Mouse (Mus musculus) cerebellum, adult 2 months (tissue): ENCODE measurements at regions not wholly inside any gene's neighbourhood (a gene's known extent, or its start where the extent isn't known, plus 50 kb on each side); places are given as distances from the start of the nearest gene placed in this dataset.
"Not testable (repeated sequence)": the region's sequence is repeated elsewhere in the genome, so short reads cannot be mapped to it uniquely, and the experiment has no call there.

ENCODE experiments used
- DNase-seq, 2 experiments: peaks; one replicate each; pipeline ENCODE4 v3.0.0; 2021
- H3K27ac ChIP-seq: fragments of 200-500 bp; 2 replicates; pipeline ENCODE4 v1.5.1; 2012; ENCODE audit warnings: low read length, control low read depth, inconsistent platforms; ENCODE audit not compliant: insufficient read depth
- H3K27me3 ChIP-seq: fragments of 200-500 bp; 2 replicates; pipeline ENCODE4 v1.6.1; 2012; ENCODE audit warnings: inconsistent platforms, mild to moderate bottlenecking, low read length, moderate library complexity; ENCODE audit not compliant: control insufficient read depth, insufficient read depth
- H3K4me1 ChIP-seq: fragments of 200-500 bp; 2 replicates; pipeline ENCODE4 v1.6.1; 2011; ENCODE audit warnings: low read length; ENCODE audit not compliant: control insufficient read depth, insufficient read depth
- H3K4me3 ChIP-seq: fragments of 200-500 bp; replicated peaks from 2 replicates; pipeline ENCODE3; 2011; ENCODE audit warnings: mild to moderate bottlenecking, low read depth, low read length, control low read depth; ENCODE audit not compliant: insufficient read depth
- CTCF ChIP-seq: fragments of 200-500 bp; IDR thresholded peaks from 2 replicates; pipeline ENCODE4 v1.5.1; 2011; ENCODE audit warnings: low read depth, mild to moderate bottlenecking, control low read depth, low read length, moderate library complexity, borderline replicate concordance; ENCODE audit not compliant: insufficient read depth
- POLR2A ChIP-seq: fragments of 200-500 bp; IDR thresholded peaks from 2 replicates; pipeline ENCODE4 v1.6.1; 2011; ENCODE audit warnings: low read length, control low read depth, borderline replicate concordance; ENCODE audit not compliant: insufficient read depth
- WGBS: fragments of 180-500 bp; shearing (Covaris S2); methylation state at CpG from one replicate; pipeline ENCODE4 v1.1.7; 2018; 5-methylcytosine and 5-hydroxymethylcytosine counted together

DNA sequence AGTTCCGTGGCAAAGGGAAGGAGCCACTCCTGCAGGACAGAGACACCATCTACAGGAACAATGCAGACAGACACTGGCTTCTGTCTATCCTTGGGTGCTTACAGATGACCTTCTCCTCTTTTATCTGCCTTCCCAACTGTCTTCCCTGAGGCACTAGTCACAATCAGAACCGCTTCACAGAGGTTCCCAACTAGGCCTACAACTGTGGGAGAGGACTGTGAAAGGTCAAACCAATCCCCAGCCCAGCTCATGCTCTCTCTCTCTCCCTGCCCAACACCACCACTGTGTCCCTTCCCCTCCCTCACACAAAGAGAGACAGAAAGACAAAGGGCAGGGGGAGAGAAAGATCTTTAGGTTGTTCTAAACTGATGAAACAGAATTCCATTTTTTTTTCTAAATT is 61.3 kb downstream of the Tmem17 start:
- TF ChIP-seq POLR2A = no peak
- no peak for TF ChIP-seq CTCF
- H3K27ac ChIP-seq = no peak overlapping the region
- H3K4me3 ChIP-seq = no peak overlapping the region
- DNase-seq = no peak
- H3K27me3 ChIP-seq = no peaks in the 10 kb centered on the region; the same call in 1 of the 2 replicates
- WGBS = 83% methylated on average over 2 of the region's 2 CpGs
- no peaks in the 10 kb centered on the region for H3K4me1 ChIP-seq

DNA sequence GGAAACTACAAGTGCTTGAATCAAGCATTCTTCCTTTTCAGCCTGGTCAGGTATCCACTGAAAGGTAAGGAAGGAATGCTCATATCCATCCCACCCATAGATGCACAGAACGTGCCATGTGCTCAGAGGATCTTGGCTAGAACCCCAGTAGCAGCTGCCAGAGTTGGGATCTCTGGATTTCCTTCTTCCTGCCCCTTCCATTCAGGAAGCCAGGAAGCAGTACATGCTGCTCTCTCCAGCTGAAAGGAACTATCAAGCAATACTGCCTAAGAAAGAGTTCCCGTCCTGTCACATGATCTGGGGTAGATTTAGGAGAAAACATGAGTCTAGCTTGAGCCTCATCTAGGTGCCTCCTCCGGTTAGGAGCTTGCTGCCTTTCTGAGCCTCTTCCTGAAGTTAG is 61.9 kb downstream of the Tmem17 start:
- no peak for TF ChIP-seq POLR2A
- no peak for TF ChIP-seq CTCF
- no peak overlapping the region for H3K4me3 ChIP-seq
- no peak overlapping the region for H3K27ac ChIP-seq
- H3K27me3 ChIP-seq = no peaks in the 10 kb centered on the region; the same call in 1 of the 2 replicates
- 67% methylated on average over 3 of the region's 3 CpGs for WGBS
- no peaks in the 10 kb centered on the region for H3K4me1 ChIP-seq
- DNase-seq = no peak

- 97% methylated on average over 2 of the region's 2 CpGs for WGBS
- no peak for DNase-seq
- TF ChIP-seq POLR2A (no peak), CTCF (no peak)
- no peak overlapping the region for H3K27ac ChIP-seq
- no peak overlapping the region for H3K4me3 ChIP-seq
- H3K27me3 ChIP-seq = no peaks in the 10 kb centered on the region; the same call in 1 of the 2 replicates
- no peaks in the 10 kb centered on the region for H3K4me1 ChIP-seq
Observed at GRCm38 (mm10) chr11:22574506-22574905, 62.6 kb downstream of the Tmem17 start.

DNA sequence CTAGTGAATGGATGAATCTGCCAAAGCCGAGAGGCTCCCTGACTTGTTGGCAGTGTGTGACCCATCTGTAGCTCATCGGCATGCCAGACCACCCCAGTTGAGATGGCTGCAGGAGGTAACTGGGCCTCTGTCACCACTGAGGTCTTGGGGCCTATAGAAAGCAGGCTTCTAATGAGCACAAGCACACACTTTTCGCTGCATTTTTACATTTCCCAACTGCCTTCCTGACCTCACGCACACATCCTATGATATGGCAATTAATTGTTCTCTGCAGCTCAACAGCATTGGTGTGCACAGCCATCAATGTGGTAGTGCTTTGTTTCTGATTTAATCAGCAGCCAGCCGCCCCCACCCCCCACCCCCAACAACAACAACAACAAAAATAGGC is 72.2 kb downstream of the Tmem17 start:
- WGBS = 8% methylated on average over 5 of the region's 5 CpGs
- TF ChIP-seq POLR2A = no peak
- TF ChIP-seq CTCF = no peak
- Histone ChIP-seq H3K4me1 (peaks cover 3% of the 10 kb centered on the region; the same call in 1 of the 2 replicates), H3K27me3 (no peaks in the 10 kb centered on the region), H3K4me3 (no peak overlapping the region), H3K27ac (no peak overlapping the region)
- DNase-seq = no peak

DNA sequence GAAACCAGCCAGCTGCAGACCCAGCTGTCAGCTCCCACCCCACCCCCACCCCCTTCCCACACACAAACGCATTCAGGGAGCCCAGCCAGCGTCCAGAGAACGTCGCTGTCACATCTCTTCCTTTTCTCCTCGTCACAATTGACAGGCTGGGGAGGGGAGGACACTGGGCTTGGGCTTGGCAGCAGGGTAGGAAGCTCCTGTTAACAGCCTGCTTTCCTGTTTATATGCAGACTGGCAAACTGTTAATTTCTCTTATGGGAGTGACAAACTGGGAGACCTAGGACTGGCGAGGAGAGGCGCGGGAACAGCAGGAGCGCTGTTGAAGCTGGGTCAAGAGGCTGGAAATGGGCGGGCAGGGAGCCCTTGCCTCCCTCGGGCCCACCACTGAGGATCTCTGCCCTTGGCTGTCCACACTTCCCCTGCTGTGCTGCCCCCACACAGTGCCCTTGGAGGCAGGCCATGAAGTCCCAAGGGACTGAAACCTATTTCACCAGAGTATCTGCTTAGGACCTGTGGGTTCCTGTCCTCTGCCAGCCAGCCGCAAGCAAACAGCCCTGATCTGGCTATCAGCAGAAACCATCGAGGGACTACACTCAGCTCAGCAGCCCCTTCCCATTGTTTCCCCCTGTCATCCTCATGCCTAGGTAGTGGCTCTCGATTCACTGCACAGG is 72.7 kb downstream of the Tmem17 start:
- Histone ChIP-seq H3K4me3 (no peak overlapping the region), H3K27ac (no peak overlapping the region), H3K27me3 (no peaks in the 10 kb centered on the region), H3K4me1 (peaks cover 3% of the 10 kb centered on the region; the same call in 1 of the 2 replicates)
- WGBS = 8% methylated on average over 14 of the region's 14 CpGs
- DNase-seq = peak; percentile 23 to 31
- TF ChIP-seq CTCF = no peak
- no peak for TF ChIP-seq POLR2A

DNA sequence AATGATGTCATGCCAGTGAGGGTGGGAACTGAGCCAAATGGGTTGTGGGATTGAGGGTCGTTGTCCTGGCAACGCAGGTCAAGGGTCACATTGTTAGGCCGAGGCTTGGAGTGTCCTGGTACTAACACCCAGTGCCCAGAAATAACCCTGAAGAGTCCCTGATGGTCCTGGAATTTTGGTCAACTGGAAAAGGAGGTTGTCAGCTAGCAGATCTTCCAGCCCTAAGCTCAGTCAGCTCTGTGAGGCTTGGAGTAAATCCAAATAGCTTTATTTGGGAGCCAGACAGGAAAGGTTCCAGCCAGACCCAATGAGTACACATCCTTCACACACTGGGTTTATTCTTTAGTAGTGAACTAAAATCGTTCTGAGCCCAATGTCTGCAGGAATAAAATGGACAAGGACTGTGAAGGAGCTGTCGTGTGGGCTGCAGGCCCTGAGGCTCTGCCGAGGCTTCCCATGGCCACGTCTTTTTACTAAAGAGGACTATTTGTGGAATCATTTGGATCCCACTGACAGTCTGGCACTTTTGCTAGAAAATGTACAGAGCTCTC is 75.9 kb downstream of the Tmem17 start:
- peaks cover 3% of the 10 kb centered on the region; the same call in 1 of the 2 replicates for H3K4me1 ChIP-seq
- TF ChIP-seq POLR2A (no peak), CTCF (no peak)
- no peak overlapping the region for H3K27ac ChIP-seq
- peak; percentile 17 to 50 for DNase-seq
- WGBS = 6% methylated on average over 7 of the region's 7 CpGs
- H3K4me3 ChIP-seq = no peak overlapping the region
- no peaks in the 10 kb centered on the region; the same call in 1 of the 2 replicates for H3K27me3 ChIP-seq

DNA sequence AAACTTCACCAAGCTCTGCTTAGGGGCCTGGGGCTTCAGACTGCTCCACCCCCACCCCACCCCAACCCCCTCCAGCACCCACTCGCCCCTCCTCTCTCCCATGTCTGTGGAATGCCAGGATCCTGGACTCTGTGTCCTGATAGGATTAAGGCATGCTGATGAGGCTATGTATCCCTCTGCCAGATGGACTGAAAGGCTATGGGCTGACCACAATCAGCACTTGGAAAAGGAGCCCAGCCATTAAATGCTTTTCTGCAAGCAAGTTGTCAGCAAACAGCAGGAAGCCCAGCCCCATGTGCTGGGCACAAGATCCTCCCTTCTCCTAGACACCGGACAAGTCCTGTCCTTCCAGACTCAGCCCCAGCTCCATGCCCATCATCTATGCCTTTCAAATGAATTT is 76.7 kb downstream of the Tmem17 start:
- WGBS = 14% methylated on average over 2 of the region's 2 CpGs
- Histone ChIP-seq H3K27me3 (no peaks in the 10 kb centered on the region; the same call in 1 of the 2 replicates), H3K27ac (no peak overlapping the region), H3K4me3 (no peak overlapping the region), H3K4me1 (peaks cover 3% of the 10 kb centered on the region; the same call in 1 of the 2 replicates)
- TF ChIP-seq CTCF (no peak), POLR2A (no peak)
- DNase-seq = peak in 1 of 2 experiments; percentile 11

GRCm38 (mm10) chr11:22589901-22590300 is 78.0 kb downstream of the Tmem17 start:
- no peak for TF ChIP-seq CTCF
- TF ChIP-seq POLR2A = no peak
- WGBS = 68% methylated on average over 2 of the region's 2 CpGs
- H3K4me3 ChIP-seq = no peak overlapping the region
- no peaks in the 10 kb centered on the region for H3K4me1 ChIP-seq
- no peak for DNase-seq
- no peaks in the 10 kb centered on the region; the same call in 1 of the 2 replicates for H3K27me3 ChIP-seq
- no peak overlapping the region for H3K27ac ChIP-seq

DNA sequence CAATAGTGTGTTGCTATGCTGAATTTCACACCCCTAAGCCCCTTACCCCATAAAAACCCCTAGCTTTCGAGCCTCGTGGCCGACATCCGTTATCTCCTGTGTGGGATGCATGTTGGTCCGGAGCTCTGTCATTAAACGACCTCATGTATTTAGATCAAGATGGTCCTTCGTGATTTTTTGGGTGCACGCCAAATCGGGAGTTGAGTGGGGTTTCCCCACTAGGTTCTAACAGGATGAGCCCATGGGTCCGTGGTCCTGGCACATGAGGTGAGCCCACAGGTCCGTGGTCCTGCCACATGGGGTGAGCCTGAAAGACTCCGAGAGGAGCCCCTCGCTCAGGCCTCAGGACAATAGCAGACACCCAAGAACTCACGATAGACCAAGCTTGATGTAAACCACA is 79.2 kb downstream of the Tmem17 start:
- H3K27me3 ChIP-seq, H3K27ac ChIP-seq, H3K4me1 ChIP-seq, H3K4me3 ChIP-seq, DNase-seq: not testable (repeated sequence)
- 84% methylated on average over 14 of the region's 14 CpGs for WGBS
